17 mouse cellular contexts compared by ENCODE assay signal in genomic region chr7:89222609-89223008, GRCm38 (mm10).
"Had no signal": no experiment of that assay in that cellular context is flagged by ENCODE, and none has a peak within 500 bp of the region (broad histone marks: within the 10 kb centered on the region; RNA-seq: fewer than 3 reads in every experiment).

No protein-coding gene starts in this region.

- H3K27ac ChIP-seq: midbrain, embryonic 10.5 days; midbrain, embryonic 12.5 days; midbrain, embryonic 15.5 days; neural tube, embryonic 13.5 days; neural tube, embryonic 15.5 days had no signal

- H3K4me2 ChIP-seq: lung, embryonic 14.5 days; midbrain, embryonic 12.5 days; midbrain, embryonic 15.5 days; neural tube, embryonic 13.5 days; neural tube, embryonic 15.5 days had no signal

- H3K9ac ChIP-seq: lung, embryonic 14.5 days; midbrain, embryonic 12.5 days; midbrain, embryonic 15.5 days; neural tube, embryonic 13.5 days; neural tube, embryonic 15.5 days had no signal

- H3K36me3 ChIP-seq: midbrain, embryonic 10.5 days; midbrain, embryonic 12.5 days; midbrain, embryonic 15.5 days; neural tube, embryonic 13.5 days; neural tube, embryonic 15.5 days had no signal

- H3K4me3 ChIP-seq: midbrain, embryonic 10.5 days; midbrain, embryonic 12.5 days; midbrain, embryonic 15.5 days; neural tube, embryonic 13.5 days; neural tube, embryonic 15.5 days had no signal

- ATAC-seq: midbrain, embryonic 15.5 days had no signal

- DNase-seq: lung, adult 18-20 months; lung, embryonic 14.5 days; lung, postnatal 10 days; lung, postnatal 4 days; retina, postnatal 1 day; right cerebral cortex, adult 18-20 months; right cerebral cortex, postnatal 25 days; right cerebral cortex, postnatal 4 days; spleen, adult 18-20 months; thymus, adult 18-20 months; thymus, postnatal 14 days; thymus, postnatal 36 days had no signal

- H3K9me3 ChIP-seq: midbrain, embryonic 10.5 days; midbrain, embryonic 12.5 days; midbrain, embryonic 15.5 days; neural tube, embryonic 13.5 days; neural tube, embryonic 15.5 days had no signal

- H3K4me1 ChIP-seq: midbrain, embryonic 15.5 days; neural tube, embryonic 13.5 days; neural tube, embryonic 15.5 days had no signal

- H3K27me3 ChIP-seq: midbrain, embryonic 12.5 days; midbrain, embryonic 15.5 days; neural tube, embryonic 13.5 days; neural tube, embryonic 15.5 days had no signal
